Comparison of ENCODE assay signal across 8 mouse cellular contexts in genomic region chr13:52879918-52880317, GRCm38 (mm10). TPM values are rescaled to one million over a fixed set of nuclear protein-coding genes. Genes with fewer than 3 reads are reported as not detected.
DNase-seq lines count a peak whose midpoint lies in the region; ATAC-seq and TF ChIP-seq lines count a peak whose summit lies in the region.

No protein-coding gene starts in this region.

- no peak for DNase-seq in layer of hippocampus, adult 2 months (ENCODE audit: low spot score in 2 of 2)
- DNase-seq in layer of hippocampus, adult 9-11 months: no peak
- peak; percentile 79 for DNase-seq in brain, adult 2 months (ENCODE audit: low read depth, low spot score)
- no peak for DNase-seq in heart, embryonic 10.5 days (ENCODE audit: low spot score)
- DNase-seq in testis, postnatal 14 days (ENCODE audit: low spot score): no peak
- DNase-seq in spleen, adult 18-20 months: no peak

- H3K4me2 ChIP-seq in midbrain, embryonic 15.5 days: no peak overlapping the region

- peaks cover 42% of the 10 kb centered on the region for H3K4me1 ChIP-seq in heart, embryonic 10.5 days
- peaks cover 27% of the 10 kb centered on the region for H3K4me1 ChIP-seq in midbrain, embryonic 15.5 days

- WGBS in heart, embryonic 10.5 days: 52% methylated on average over 12 of the region's 12 CpGs
- 22% methylated on average over 12 of the region's 12 CpGs for WGBS in midbrain, embryonic 15.5 days

- no peaks in the 10 kb centered on the region for H3K9me3 ChIP-seq in heart, embryonic 10.5 days
- H3K9me3 ChIP-seq in midbrain, embryonic 15.5 days: no peaks in the 10 kb centered on the region

- no peaks in the 10 kb centered on the region for H3K27me3 ChIP-seq in heart, embryonic 10.5 days (ENCODE audit: insufficient read depth, poor library complexity, severe bottlenecking)
- H3K27me3 ChIP-seq in midbrain, embryonic 15.5 days (replicated peaks): no peaks in the 10 kb centered on the region

- ATAC-seq in midbrain, embryonic 15.5 days (replicated peaks): peak; percentile 50
- no peak for ATAC-seq in granulocyte monocyte progenitor cell, adult 5-6 weeks (replicated peaks; ENCODE audit: poor library complexity, severe bottlenecking)

- TF ChIP-seq CTCF in layer of hippocampus, adult 2 months (conservative IDR thresholded peaks at IDR 0.05): no peak

- H3K36me3 ChIP-seq in heart, embryonic 10.5 days: no peaks in the 10 kb centered on the region
- no peaks in the 10 kb centered on the region for H3K36me3 ChIP-seq in midbrain, embryonic 15.5 days (replicated peaks)

- peak overlapping the region; percentile 39; the same call in 1 of the 2 replicates for H3K27ac ChIP-seq in layer of hippocampus, adult 2 months
- H3K27ac ChIP-seq in heart, embryonic 10.5 days: peak overlapping the region; percentile 64
- H3K27ac ChIP-seq in midbrain, embryonic 15.5 days: peak overlapping the region; percentile 64; the same call in 1 of the 2 replicates

- H3K4me3 ChIP-seq in layer of hippocampus, adult 2 months: no peak overlapping the region
- H3K4me3 ChIP-seq in heart, embryonic 10.5 days: no peak overlapping the region
- H3K4me3 ChIP-seq in midbrain, embryonic 15.5 days: no peak overlapping the region

- 0 out of 2 replicates have a peak overlapping the region, but pooled peaks have one; percentile 11 for H3K9ac ChIP-seq in midbrain, embryonic 15.5 days

RNA-seq across cellular contexts. Expression of gene Auh, which starts 49.6 kb away (rescaled TPM):
- total RNA-seq in layer of hippocampus, adult 2 months (2021): 100 to 1,000 TPM; 107 to 121 TPM
- polyA plus RNA-seq in heart, embryonic 10.5 days (2016; fragmentation: Nextera tagmentation; extraction: Ambion mirVana): 44.9 and 53.3 TPM in 2 replicates
- polyA plus RNA-seq in midbrain, embryonic 15.5 days (2015; fragmentation: Nextera tagmentation; extraction: Ambion mirVana): 59.2 and 61.5 TPM in 2 replicates
- 29.2 and 35.9 TPM in 2 replicates for total RNA-seq in granulocyte monocyte progenitor cell, adult 5-6 weeks (2014; fragmentation: Nextera tagmentation)
- 34.6 and 37.1 TPM in 2 replicates for total RNA-seq in granulocyte monocyte progenitor cell, adult 5-6 weeks (2017)
